In the genomic region with DNA sequence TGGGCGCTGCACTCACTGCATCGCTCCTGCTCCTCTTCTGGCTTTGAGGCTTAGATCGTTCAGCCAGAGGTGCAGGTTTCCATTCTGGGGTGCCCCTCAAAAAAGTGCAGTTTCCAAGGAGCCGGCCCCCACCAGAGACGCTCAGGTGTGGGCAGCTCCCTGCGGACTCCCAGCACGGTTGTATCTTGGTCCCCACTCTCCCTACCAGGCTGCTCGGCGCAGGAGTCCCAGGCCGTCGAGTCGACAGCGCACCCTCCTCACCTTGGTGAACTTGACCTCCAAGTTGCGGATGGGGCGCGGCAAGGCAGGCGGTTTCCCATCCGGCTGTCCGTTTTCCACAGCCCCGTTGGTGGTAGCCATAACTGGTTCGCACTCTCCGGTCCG, we compare ENCODE assay signal across 8 mouse cellular contexts. TPM values are rescaled to one million over a fixed set of nuclear protein-coding genes. Genes with fewer than 3 reads are reported as not detected.
DNase-seq lines count a peak whose midpoint lies in the region; ATAC-seq and TF ChIP-seq lines count a peak whose summit lies in the region.

No protein-coding gene starts in this region.

- 2% methylated on average over 23 of the region's 23 CpGs for WGBS in lung, embryonic 16.5 days
- under 1% methylated on average over 23 of the region's 23 CpGs for WGBS in forebrain, embryonic 12.5 days
- WGBS in limb, embryonic 13.5 days: 0% methylated on average over 23 of the region's 23 CpGs
- WGBS in olfactory bulb, adult 2 months: 3% methylated on average over 23 of the region's 23 CpGs

- H3K36me3 ChIP-seq in lung, embryonic 16.5 days (ENCODE audit: control insufficient read depth, insufficient read depth, low read length): no peaks in the 10 kb centered on the region
- no peaks in the 10 kb centered on the region for H3K36me3 ChIP-seq in forebrain, embryonic 12.5 days (replicated peaks)
- H3K36me3 ChIP-seq in limb, embryonic 13.5 days: no peaks in the 10 kb centered on the region

- H3K4me2 ChIP-seq in lung, embryonic 16.5 days (ENCODE audit: low read depth, low read length): peak overlapping the region; percentile 65
- peak overlapping the region; percentile 92 for H3K4me2 ChIP-seq in forebrain, embryonic 12.5 days
- peak overlapping the region; percentile 99 for H3K4me2 ChIP-seq in limb, embryonic 13.5 days (replicated peaks)

- H3K27me3 ChIP-seq in lung, embryonic 16.5 days (ENCODE audit: control insufficient read depth, insufficient read depth, low read depth, low read length): peaks cover 48% of the 10 kb centered on the region
- peaks cover 75% of the 10 kb centered on the region for H3K27me3 ChIP-seq in forebrain, embryonic 12.5 days
- peaks cover 66% of the 10 kb centered on the region for H3K27me3 ChIP-seq in limb, embryonic 13.5 days

- no peak for TF ChIP-seq POLR2A in olfactory bulb, adult 2 months (IDR thresholded peaks at IDR 0.05; ENCODE audit: insufficient read depth, low read depth, low read length)

- DNase-seq in lung, postnatal 10 days: no peak
- DNase-seq in B cell, adult 2 months: no peak
- DNase-seq in right cerebral cortex, adult 2 months (ENCODE audit: low spot score in 2 of 2): no peak
- no peak for DNase-seq in left cerebral cortex, adult 8-10 months (ENCODE audit: low spot score in 2 of 2)

- no peaks in the 10 kb centered on the region for H3K9me3 ChIP-seq in lung, embryonic 16.5 days (ENCODE audit: control insufficient read depth, low read length)
- H3K9me3 ChIP-seq in forebrain, embryonic 12.5 days: no peaks in the 10 kb centered on the region
- no peaks in the 10 kb centered on the region for H3K9me3 ChIP-seq in limb, embryonic 13.5 days

- peaks cover 3% of the 10 kb centered on the region; the same call in 1 of the 2 replicates for H3K4me1 ChIP-seq in lung, embryonic 16.5 days (replicated peaks; ENCODE audit: control insufficient read depth, insufficient read depth, low read length)
- H3K4me1 ChIP-seq in forebrain, embryonic 12.5 days: peaks cover 17% of the 10 kb centered on the region
- H3K4me1 ChIP-seq in limb, embryonic 13.5 days: peaks cover 17% of the 10 kb centered on the region
- H3K4me1 ChIP-seq in olfactory bulb, adult 2 months (ENCODE audit: control insufficient read depth, insufficient read depth, low read length): peaks cover 18% of the 10 kb centered on the region

- 0 out of 2 replicates have a peak, but pooled peaks have one; percentile 3 for ATAC-seq in lung, embryonic 16.5 days (ENCODE audit: low read depth)
- ATAC-seq in forebrain, embryonic 12.5 days (ENCODE audit: low FRiP score): peak; percentile 53
- peak; percentile 44; the same call in 1 of the 2 replicates for ATAC-seq in limb, embryonic 13.5 days (ENCODE audit: low FRiP score, low read depth)

- no peak for TF ChIP-seq CTCF in olfactory bulb, adult 2 months (IDR thresholded peaks at IDR 0.05; ENCODE audit: insufficient read depth, low read depth, low read length)

- H3K4me3 ChIP-seq in lung, embryonic 16.5 days (ENCODE audit: low read length): peak overlapping the region; percentile 48
- H3K4me3 ChIP-seq in forebrain, embryonic 12.5 days (replicated peaks): peak overlapping the region; percentile 49
- peak overlapping the region; percentile 58 for H3K4me3 ChIP-seq in limb, embryonic 13.5 days
- peak overlapping the region; percentile 39 for H3K4me3 ChIP-seq in olfactory bulb, adult 2 months (ENCODE audit: insufficient read depth, low read depth, low read length)

- H3K27ac ChIP-seq in lung, embryonic 16.5 days (ENCODE audit: low read length): no peak overlapping the region
- H3K27ac ChIP-seq in forebrain, embryonic 12.5 days: no peak overlapping the region
- H3K27ac ChIP-seq in limb, embryonic 13.5 days: no peak overlapping the region
- H3K27ac ChIP-seq in olfactory bulb, adult 2 months (ENCODE audit: insufficient read depth, low read depth, low read length): no peak overlapping the region

- peak overlapping the region; percentile 12 for H3K9ac ChIP-seq in lung, embryonic 16.5 days (ENCODE audit: low read length)
- peak overlapping the region; percentile 45; the same call in 1 of the 2 replicates for H3K9ac ChIP-seq in forebrain, embryonic 12.5 days
- H3K9ac ChIP-seq in limb, embryonic 13.5 days: peak overlapping the region; percentile 63

RNA-seq across cellular contexts. Expression of gene Aldh1a3, which starts 0.3 kb away (rescaled TPM):
- polyA plus RNA-seq in lung, embryonic 16.5 days (2015; fragmentation: Nextera tagmentation; extraction: Ambion mirVana): 1.5 and 1.7 TPM in 2 replicates
- 6.0 and 6.5 TPM in 2 replicates for polyA plus RNA-seq in forebrain, embryonic 12.5 days (2016; fragmentation: Nextera tagmentation; extraction: Ambion mirVana)
- polyA plus RNA-seq in limb, embryonic 13.5 days (2015; fragmentation: Nextera tagmentation; extraction: Ambion mirVana): 9.9 and 10.6 TPM in 2 replicates
- not detected in 2 replicates for polyA plus RNA-seq in olfactory bulb, adult 2 months (2012; ENCODE audit: insufficient read depth, insufficient read length, low replicate concordance, missing spikeins)
- 1 to 10 TPM in 1 of 4 experiments, under 1 TPM in 3; 0.53 to 1.0 (median 0.90) TPM for total RNA-seq in left cerebral cortex, adult 8-10 months (2022)

RNA-seq across cellular contexts. Expression of gene Lrrk1, which starts 38.9 kb away (rescaled TPM):
- 29.3 and 30.5 TPM in 2 replicates for polyA plus RNA-seq in lung, embryonic 16.5 days (2015; fragmentation: Nextera tagmentation; extraction: Ambion mirVana)
- polyA plus RNA-seq in forebrain, embryonic 12.5 days (2016; fragmentation: Nextera tagmentation; extraction: Ambion mirVana): 2.6 and 3.7 TPM in 2 replicates
- polyA plus RNA-seq in limb, embryonic 13.5 days (2015; fragmentation: Nextera tagmentation; extraction: Ambion mirVana): 12.4 and 14.1 TPM in 2 replicates
- polyA plus RNA-seq in olfactory bulb, adult 2 months (2012; ENCODE audit: insufficient read depth, insufficient read length, low replicate concordance, missing spikeins): not detected in 2 replicates
- 1 to 10 TPM; 3.6 to 6.0 (median 5.2) TPM for total RNA-seq in left cerebral cortex, adult 8-10 months (2022)

Comparison
In these comparisons a context has a peak if more than half of its experiments do, and no peak if none do; other contexts are left out.
1. ATAC-seq: peak in every context shown above with its lines; median percentile 53 in forebrain, embryonic 12.5 days; 44 in limb, embryonic 13.5 days; 3 in lung, embryonic 16.5 days.
2. H3K9ac ChIP-seq: peak in every context shown above with its lines; median percentile 63 in limb, embryonic 13.5 days; 45 in forebrain, embryonic 12.5 days; 12 in lung, embryonic 16.5 days.